Mouse (Mus musculus) CH12.LX (cell line): Measurements from ENCODE around the gene Dusp5. TPM values are rescaled to one million over a fixed set of nuclear protein-coding genes. Genes with fewer than 3 reads are reported as not detected.

Experiments used
- DNase-seq: peaks from one replicate; pipeline ENCODE4 v3.0.0-alpha.2; 2013; ENCODE audit errors: extremely low read depth
- H3K27ac ChIP-seq: 2 replicates; pipeline ENCODE4 v1.5.1; 2012; ENCODE audit warnings: low read depth, mild to moderate bottlenecking, control low read depth, moderate library complexity; ENCODE audit not compliant: insufficient read depth
- H3K27me3 ChIP-seq: replicated peaks from 2 replicates; pipeline ENCODE3; 2012; ENCODE audit warnings: inconsistent platforms
- H3K36me3 ChIP-seq, 2 experiments: replicated peaks in 1 of 2; 2 replicates each; pipeline versions ENCODE3 to v1.6.1; 2012; ENCODE audit warnings: inconsistent platforms in 1 of 2, low read length in 1 of 2, mild to moderate bottlenecking in 1 of 2, mixed read lengths in 1 of 2, moderate library complexity in 1 of 2; ENCODE audit not compliant: control insufficient read depth in 1 of 2, insufficient read depth in 1 of 2
- H3K4me1 ChIP-seq, 2 experiments: 2 replicates each; pipeline ENCODE4 v1.6.1; 2012; ENCODE audit warnings: inconsistent platforms in 1 of 2, moderate library complexity in 1 of 2; ENCODE audit not compliant: insufficient read depth in 2 of 2, control insufficient read depth in 1 of 2
- H3K4me2 ChIP-seq: 2 replicates; pipeline ENCODE4 v1.6.1; 2012; ENCODE audit warnings: low read depth, mild to moderate bottlenecking, control low read depth; ENCODE audit not compliant: poor library complexity, insufficient read depth, severe bottlenecking
- H3K4me3 ChIP-seq, 3 experiments: fragments of 150-350 bp in 1 of 3; sonication (generic) in 1 of 3; replicated peaks in 1 of 3; 2 replicates each; pipeline versions ENCODE3 to v1.5.1; 2011 to 2012; ENCODE audit warnings: low read depth in 2 of 3, low read length in 2 of 3, mild to moderate bottlenecking in 2 of 3, moderate library complexity in 2 of 3, control low read depth in 1 of 3, improper control_type of control experiment in 1 of 3, inconsistent platforms in 1 of 3, mixed read lengths in 1 of 3; ENCODE audit not compliant: poor library complexity in 1 of 3
- H3K79me2 ChIP-seq: replicated peaks from 2 replicates; pipeline ENCODE4 v1.6.1; 2012; ENCODE audit warnings: mild to moderate bottlenecking, moderate library complexity; ENCODE audit not compliant: control insufficient read depth, poor library complexity, insufficient read depth, severe bottlenecking; ENCODE audit errors: extremely low read depth
- H3K9ac ChIP-seq: 2 replicates; pipeline ENCODE4 v1.6.1; 2012; ENCODE audit warnings: low read depth, mild to moderate bottlenecking, control low read depth, moderate library complexity; ENCODE audit not compliant: insufficient read depth
- H3K9me3 ChIP-seq: replicated peaks from 2 replicates; pipeline ENCODE3; 2012; ENCODE audit warnings: low read length, inconsistent platforms, mixed read lengths
- BHLHE40 ChIP-seq: IDR thresholded peaks from 2 replicates; pipeline ENCODE4 v1.6.1; 2011; ENCODE audit warnings: mild to moderate bottlenecking, low read depth, low read length, improper control_type of control experiment
- CHD2 ChIP-seq: IDR thresholded peaks from 2 replicates; pipeline ENCODE4 v1.6.1; 2011; ENCODE audit warnings: low read length, improper control_type of control experiment
- CTCF ChIP-seq, 2 experiments: IDR thresholded peaks in 1 of 2; conservative IDR thresholded peaks in 1 of 2; 2 replicates each; pipeline ENCODE4 v1.5.1; 2011 to 2012; ENCODE audit warnings: low read depth in 2 of 2, low read length in 2 of 2, improper control_type of control experiment in 1 of 2, inconsistent platforms in 1 of 2, mild to moderate bottlenecking in 1 of 2, moderate library complexity in 1 of 2
- E2F4 ChIP-seq: IDR thresholded peaks from 2 replicates; pipeline ENCODE4 v1.6.1; 2011; ENCODE audit warnings: low read depth, low read length, improper control_type of control experiment; ENCODE audit not compliant: insufficient replicate concordance
- ELF1 ChIP-seq: IDR thresholded peaks from 2 replicates; pipeline ENCODE4 v1.6.1; 2014; ENCODE audit warnings: low read depth, mild to moderate bottlenecking, inconsistent platforms, low read length, improper control_type of control experiment
- EP300 ChIP-seq: IDR thresholded peaks from 2 replicates; pipeline ENCODE4 v1.6.1; 2011; ENCODE audit warnings: low read length, improper control_type of control experiment
- ETS1 ChIP-seq: conservative IDR thresholded peaks from 2 replicates; pipeline ENCODE4 v1.6.1; 2012; ENCODE audit warnings: low read depth, mild to moderate bottlenecking, inconsistent platforms, low read length, improper control_type of control experiment, moderate library complexity
- IRF4 ChIP-seq: IDR thresholded peaks from 2 replicates; pipeline ENCODE4 v1.6.1; 2014; ENCODE audit warnings: low read depth, mild to moderate bottlenecking, inconsistent platforms, low read length, improper control_type of control experiment
- JUN ChIP-seq: IDR thresholded peaks from 2 replicates; pipeline ENCODE4 v1.6.1; 2011; ENCODE audit warnings: low read depth, mild to moderate bottlenecking, low read length, improper control_type of control experiment, moderate library complexity; ENCODE audit not compliant: insufficient read depth
- JUND ChIP-seq: conservative IDR thresholded peaks from 2 replicates; pipeline ENCODE4 v1.6.1; 2011; ENCODE audit warnings: low read depth, low read length, improper control_type of control experiment
- MAFK ChIP-seq: IDR thresholded peaks from 2 replicates; pipeline ENCODE4 v1.6.1; 2011; ENCODE audit warnings: low read length, improper control_type of control experiment; ENCODE audit not compliant: insufficient replicate concordance
- MAX ChIP-seq: IDR thresholded peaks from 2 replicates; pipeline ENCODE4 v1.6.1; 2011; ENCODE audit warnings: low read length, improper control_type of control experiment
- MYC ChIP-seq: IDR thresholded peaks from 2 replicates; pipeline ENCODE4 v1.6.1; 2011; ENCODE audit warnings: low read depth, mild to moderate bottlenecking, improper control_type of control experiment, low read length
- NELFE ChIP-seq: IDR thresholded peaks from 2 replicates; pipeline ENCODE4 v1.6.1; 2011; ENCODE audit warnings: low read depth, low read length, improper control_type of control experiment
- NRF1 ChIP-seq: IDR thresholded peaks from 2 replicates; pipeline ENCODE4 v1.6.1; 2014; ENCODE audit warnings: low read depth, mild to moderate bottlenecking, inconsistent platforms, low read length, improper control_type of control experiment, moderate library complexity
- PAX5 ChIP-seq: IDR thresholded peaks from 2 replicates; pipeline ENCODE4 v1.6.1; 2012; ENCODE audit warnings: low read length, inconsistent platforms, mixed read lengths
- POLR2A ChIP-seq: IDR thresholded peaks from 2 replicates; pipeline ENCODE4 v1.6.1; 2011; ENCODE audit warnings: low read depth, mild to moderate bottlenecking, improper control_type of control experiment, low read length
- POLR2AphosphoS2 ChIP-seq: IDR thresholded peaks from 2 replicates; pipeline ENCODE4 v1.6.1; 2011; ENCODE audit warnings: low read depth, low read length, improper control_type of control experiment
- RCOR1 ChIP-seq: conservative IDR thresholded peaks from 2 replicates; pipeline ENCODE4 v1.6.1; 2012; ENCODE audit warnings: low read depth, mild to moderate bottlenecking, inconsistent platforms, low read length, improper control_type of control experiment
- TCF12 ChIP-seq: IDR thresholded peaks from 2 replicates; pipeline ENCODE4 v1.6.1; 2014; ENCODE audit warnings: low read depth, mild to moderate bottlenecking, inconsistent platforms, low read length, improper control_type of control experiment
- UBTF ChIP-seq: IDR thresholded peaks from 2 replicates; pipeline ENCODE4 v1.6.1; 2012; ENCODE audit warnings: low read depth, mild to moderate bottlenecking, inconsistent platforms, low read length, improper control_type of control experiment, moderate library complexity
- USF1 ChIP-seq: IDR thresholded peaks from 2 replicates; pipeline ENCODE4 v1.6.1; 2014; ENCODE audit warnings: low read depth, mild to moderate bottlenecking, inconsistent platforms, low read length, improper control_type of control experiment
- USF2 ChIP-seq: conservative IDR thresholded peaks from 2 replicates; pipeline ENCODE4 v1.6.1; 2011; ENCODE audit warnings: low read depth, low read length, improper control_type of control experiment
- ZC3H11A ChIP-seq: IDR thresholded peaks from 2 replicates; pipeline ENCODE4 v1.6.1; 2012; ENCODE audit warnings: low read depth, mild to moderate bottlenecking, inconsistent platforms, low read length, improper control_type of control experiment
- ZMIZ1 ChIP-seq: IDR thresholded peaks from 2 replicates; pipeline ENCODE4 v1.6.1; 2012; ENCODE audit warnings: low read depth, mild to moderate bottlenecking, inconsistent platforms, low read length, improper control_type of control experiment
- dilution Hi-C: fragments of 300-500 bp; cut with MboI; formaldehyde crosslinking; loops from 2 replicates; pipeline ENCODE4 v1.14.3; 2020; ENCODE audit warnings: low sequenced_read_pairs; ENCODE audit not compliant: extremely low pct_unique_long_range_greater_than_20kb, extremely low pct_ligation_motif_present
- in situ Hi-C: fragments of 300-500 bp; cut with MboI; formaldehyde crosslinking; loops from 3 replicates; pipeline ENCODE4 v1.14.3; 2019; ENCODE audit warnings: low sequenced_read_pairs, low pct_ligation_motif_present, low pct_unique_long_range_greater_than_20kb, mixed read lengths
- polyA plus RNA-seq: library from polyadenylated mRNA; unstranded; fragments of >175 nt; gene quantifications from 2 replicates; pipeline ENCODE4 v1.2.1, GENCODE M21; 2012; ENCODE audit warnings: low read depth; ENCODE audit not compliant: insufficient read length
- total RNA-seq, 2 experiments: library from RNA; depleted of rRNA; stranded (reverse); fragments of 300-350 nt in 1 of 2; fragments of >200 nt in 1 of 2; gene quantifications; 2 replicates each; pipeline ENCODE4 v1.2.3; 2012 to 2014

Gene Dusp5
- total and polyA plus RNA-seq, 3 experiments: 10.6 to 18.2 (median 13.2) TPM

DNA sequence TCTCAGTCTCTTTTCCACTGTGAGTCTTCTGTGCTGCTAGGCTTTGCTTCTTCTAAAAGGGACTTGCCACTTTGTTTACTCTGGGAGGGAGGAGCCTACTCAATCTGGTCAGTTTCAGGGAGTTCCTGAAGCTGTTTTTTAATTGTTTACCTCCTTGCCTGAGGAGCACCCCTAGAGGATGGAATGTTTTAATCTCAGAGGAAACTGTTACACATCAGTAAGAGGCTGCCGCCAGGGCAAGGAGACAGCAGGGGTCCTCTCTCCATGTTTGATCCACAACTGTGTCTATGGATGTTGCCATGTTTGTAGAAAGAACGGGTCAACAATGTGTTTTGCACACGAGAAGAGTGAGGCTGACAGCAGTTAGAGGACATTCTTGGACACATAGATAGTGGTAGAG lies 31.5 kb downstream of the Dusp5 start:
- peaks cover 0 to 21% of the 10 kb centered on the region in 2 experiments; a peak in 2 of 4 replicates for H3K4me1 ChIP-seq
- H3K4me3 ChIP-seq: no peak overlapping the region
- no peak overlapping the region for H3K9ac ChIP-seq
- TF ChIP-seq RCOR1 (no peak), USF1 (no peak), E2F4 (no peak), ELF1 (no peak), CHD2 (no peak), JUN (no peak), EP300 (no peak), IRF4 (no peak), MAX (no peak), ETS1 (no peak), MAFK (no peak), MYC (no peak), UBTF (no peak), BHLHE40 (no peak)
- TF ChIP-seq, all 38 proteins: peak for 0
- in situ Hi-C loops (no loop called here), dilution Hi-C loops (no loop called here)
- Histone ChIP-seq H3K4me2 (no peak overlapping the region), H3K9me3 (peaks cover 15% of the 10 kb centered on the region), H3K36me3 (no peaks in the 10 kb centered on the region), H3K79me2 (no peaks in the 10 kb centered on the region), H3K27ac (no peak overlapping the region), H3K27me3 (no peaks in the 10 kb centered on the region)
- no peak for DNase-seq

DNA sequence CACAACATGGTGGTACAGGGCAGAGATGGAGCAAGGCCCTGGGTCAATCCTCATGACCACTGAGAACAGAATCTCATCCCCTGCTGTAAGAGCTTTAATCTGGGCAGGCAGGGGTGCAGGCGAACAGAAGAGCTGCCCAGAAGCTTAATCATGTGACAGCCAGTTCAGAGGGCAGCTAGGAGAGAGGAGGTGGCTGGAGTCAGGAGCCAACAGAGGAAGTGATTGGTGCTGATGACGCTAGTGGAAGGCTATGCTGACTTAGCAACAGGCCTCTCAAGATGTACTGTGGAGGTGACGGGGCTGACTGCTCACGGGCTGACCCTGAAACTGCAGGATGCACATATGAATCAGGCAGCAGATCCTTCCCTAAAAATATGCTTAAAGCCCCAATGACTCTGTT lies 35.3 kb downstream of the Dusp5 start:
- Histone ChIP-seq H3K36me3 (no peaks in the 10 kb centered on the region), H3K9me3 (peaks cover 15% of the 10 kb centered on the region), H3K9ac (no peak overlapping the region), H3K4me2 (no peak overlapping the region), H3K4me3 (no peak overlapping the region), H3K27me3 (no peaks in the 10 kb centered on the region), H3K4me1 (peaks cover 5 to 48% of the 10 kb centered on the region in 2 experiments; a peak in 3 of 4 replicates), H3K27ac (no peak overlapping the region), H3K79me2 (no peaks in the 10 kb centered on the region)
- TF ChIP-seq JUN (no peak), PAX5 (no peak), ZMIZ1 (no peak), POLR2AphosphoS2 (no peak), NRF1 (no peak), NELFE (no peak), IRF4 (no peak), ZC3H11A (no peak), JUND (no peak), POLR2A (no peak), CHD2 (no peak), USF2 (no peak), ELF1 (no peak), E2F4 (no peak), CTCF (conservative IDR thresholded peaks at IDR 0.05 in 1 of 2, IDR thresholded peaks at IDR 0.05 in 1 of 2; ENCODE audit: low read depth in 2 of 2, low read length in 2 of 2) (no peak), TCF12 (no peak)
- dilution Hi-C loops: no loop called here
- in situ Hi-C loops: no loop called here
- no peak for DNase-seq
